Mouse (Mus musculus) layer of hippocampus, adult 9-11 months (tissue): ENCODE data around the gene Cers2.
"Not testable (repeated sequence)": the region's sequence is repeated elsewhere in the genome, so short reads cannot be mapped to it uniquely, and the experiment has no call there.

Experiments
- DNase-seq: peaks from one replicate; pipeline ENCODE4 v3.0.0; 2022

Cers2 gene

GRCm38 (mm10) chr3:95319701-95320625 is 5.4 kb downstream of the Cers2 start:
- peak; percentile 67 for DNase-seq

GRCm38 (mm10) chr3:95323429-95323828 is 8.8 kb downstream of the Cers2 start:
- DNase-seq = no peak

- no peak for DNase-seq
Measured at GRCm38 (mm10) chr3:95324454-95325144, 10.0 kb downstream of the Cers2 start.

GRCm38 (mm10) chr3:95328803-95329404 is 14.3 kb downstream of the Cers2 start:
- no peak for DNase-seq

GRCm38 (mm10) chr3:95331528-95331927 is 16.9 kb downstream of the Cers2 start:
- no peak for DNase-seq

GRCm38 (mm10) chr3:95337345-95337744 is 22.8 kb downstream of the Cers2 start:
- DNase-seq = no peak

GRCm38 (mm10) chr3:95338251-95338650 is 23.7 kb downstream of the Cers2 start:
- no peak for DNase-seq

- not testable (repeated sequence) for DNase-seq
Measured at GRCm38 (mm10) chr3:95343356-95344000, 28.9 kb downstream of the Cers2 start.

- DNase-seq = no peak
Measured at GRCm38 (mm10) chr3:95346454-95346853, 31.9 kb downstream of the Cers2 start.

- DNase-seq = not testable (repeated sequence)
Measured at GRCm38 (mm10) chr3:95348343-95348742, 33.8 kb downstream of the Cers2 start.

GRCm38 (mm10) chr3:95349491-95349890 is 34.9 kb downstream of the Cers2 start:
- DNase-seq = peak; percentile 18

- DNase-seq = not testable (repeated sequence)
Measured at GRCm38 (mm10) chr3:95355911-95356544, 41.4 kb downstream of the Cers2 start.

- DNase-seq = peak; percentile 92
Measured at GRCm38 (mm10) chr3:95356701-95357449, 42.3 kb downstream of the Cers2 start, which contains the start of gene Setdb1. Gene Setdb1, minus strand, starts transcription at chr3:95357202.

GRCm38 (mm10) chr3:95357746-95358145 is 43.2 kb downstream of the Cers2 start:
- no peak for DNase-seq

- not testable (repeated sequence) for DNase-seq
Measured at GRCm38 (mm10) chr3:95360276-95360675, 45.7 kb downstream of the Cers2 start.

- DNase-seq = no peak
Measured at GRCm38 (mm10) chr3:95370101-95370500, 55.5 kb downstream of the Cers2 start.
